Mouse (Mus musculus) fat pad, adult 2 months (tissue): Measurements from ENCODE around the gene Nfia.

Experiments
- DNase-seq: peaks from one replicate; pipeline ENCODE4 v3.0.0-alpha.2; 2011; ENCODE audit warnings: low read depth, low spot score; ENCODE audit errors: extremely low read depth

Nfia gene

DNA sequence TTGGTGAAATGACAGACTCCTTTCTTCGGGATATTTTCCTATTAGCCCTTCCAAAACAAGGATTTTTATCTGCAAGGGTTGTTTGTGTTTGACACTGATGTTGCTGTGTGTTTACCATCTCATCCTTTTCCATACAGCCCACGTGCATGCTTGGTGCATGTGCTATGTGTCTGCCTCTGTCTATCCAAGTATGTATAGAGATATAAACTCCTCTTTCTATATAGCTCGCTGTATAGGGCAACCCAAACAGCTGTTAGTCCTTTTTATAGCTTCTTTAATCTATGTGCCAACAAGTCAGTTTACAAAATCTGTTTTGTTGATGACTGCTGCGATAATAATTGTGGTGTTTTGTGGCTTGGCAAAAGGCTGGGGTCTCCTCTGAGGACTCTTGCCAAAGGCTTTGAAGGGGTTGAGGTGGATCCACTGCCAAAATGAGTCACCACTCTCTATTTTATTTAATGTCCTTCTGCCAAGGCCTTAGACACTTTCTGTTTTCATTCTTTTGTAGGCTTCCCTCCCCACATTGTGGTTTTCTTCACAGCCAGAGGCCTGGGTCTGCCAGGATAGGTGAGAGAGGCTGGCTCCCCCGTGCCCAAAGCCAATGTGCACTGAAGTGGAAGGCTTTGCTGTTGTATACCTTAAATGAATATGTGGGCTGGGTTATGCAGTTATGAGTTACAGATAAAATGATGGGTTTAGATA, 154.2 kb downstream of the Nfia start:
- DNase-seq: no peak

- DNase-seq: no peak
Observed at GRCm38 (mm10) chr4:97927309-97927656, 154.7 kb downstream of the Nfia start.

DNA sequence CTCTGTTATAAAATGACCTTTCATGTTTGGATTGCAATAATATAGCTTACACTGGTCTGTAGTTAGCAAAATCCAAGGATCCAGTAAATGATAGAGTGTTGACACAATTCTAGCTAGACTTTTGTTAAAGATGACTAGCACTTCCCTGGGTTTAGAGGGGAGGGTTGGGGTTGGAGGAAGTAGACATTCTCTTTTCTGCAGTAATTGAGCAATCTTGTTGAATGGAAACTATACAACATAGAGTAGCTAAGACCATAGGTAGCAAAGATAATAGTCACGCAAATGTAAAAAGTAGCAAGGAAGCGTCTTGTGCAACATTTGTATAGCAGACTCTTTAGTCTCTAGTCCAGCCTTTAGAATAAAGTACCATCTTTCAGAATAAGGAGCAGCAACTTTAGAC, 163.8 kb downstream of the Nfia start:
- no peak for DNase-seq

- DNase-seq: no peak
Observed at GRCm38 (mm10) chr4:97936912-97937311, 164.4 kb downstream of the Nfia start.

- no peak for DNase-seq
Observed at GRCm38 (mm10) chr4:97939492-97939891, 167.0 kb downstream of the Nfia start.

GRCm38 (mm10) chr4:97939920-97940520, 167.5 kb downstream of the Nfia start:
- no peak for DNase-seq

DNA sequence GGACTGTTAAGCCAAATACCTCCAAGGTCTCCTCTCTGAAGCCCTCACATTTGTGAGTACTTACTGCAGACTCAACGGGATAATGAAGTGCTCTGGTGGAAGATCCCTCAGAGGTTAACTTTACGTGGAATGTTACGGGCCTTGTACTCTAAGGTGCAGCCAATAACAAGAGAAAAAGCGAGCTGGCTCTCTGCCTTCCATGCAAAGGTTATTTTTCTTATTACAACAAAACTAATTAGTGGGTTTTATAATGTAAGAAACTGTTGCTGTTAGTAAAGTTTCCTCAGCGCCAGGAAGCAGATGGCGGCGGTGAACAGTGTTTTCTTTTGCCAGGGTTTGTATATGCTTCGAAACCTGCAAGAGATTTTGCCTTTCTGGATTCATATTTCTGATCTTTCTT, 169.1 kb downstream of the Nfia start:
- no peak for DNase-seq

GRCm38 (mm10) chr4:97944309-97944708, 171.8 kb downstream of the Nfia start:
- no peak for DNase-seq

DNA sequence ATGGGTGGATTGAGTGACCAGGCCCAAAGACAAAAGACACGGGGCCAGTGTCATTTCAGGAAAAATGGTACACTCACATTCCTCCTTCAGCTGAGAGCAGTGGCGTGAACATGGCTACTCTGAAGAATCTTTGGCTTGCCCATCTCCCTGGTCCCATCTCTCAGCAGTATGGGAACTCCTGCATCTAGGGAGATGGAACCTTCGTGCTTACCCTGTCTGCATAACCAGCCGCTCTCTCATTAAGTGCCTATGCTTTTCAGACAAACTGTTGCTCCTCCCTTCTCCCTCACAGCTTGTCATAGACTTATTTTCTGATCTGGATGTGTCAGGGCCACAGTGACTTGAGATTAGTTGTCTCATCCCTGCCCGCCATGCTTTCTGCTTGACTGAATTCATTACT, 174.9 kb downstream of the Nfia start:
- no peak for DNase-seq

DNA sequence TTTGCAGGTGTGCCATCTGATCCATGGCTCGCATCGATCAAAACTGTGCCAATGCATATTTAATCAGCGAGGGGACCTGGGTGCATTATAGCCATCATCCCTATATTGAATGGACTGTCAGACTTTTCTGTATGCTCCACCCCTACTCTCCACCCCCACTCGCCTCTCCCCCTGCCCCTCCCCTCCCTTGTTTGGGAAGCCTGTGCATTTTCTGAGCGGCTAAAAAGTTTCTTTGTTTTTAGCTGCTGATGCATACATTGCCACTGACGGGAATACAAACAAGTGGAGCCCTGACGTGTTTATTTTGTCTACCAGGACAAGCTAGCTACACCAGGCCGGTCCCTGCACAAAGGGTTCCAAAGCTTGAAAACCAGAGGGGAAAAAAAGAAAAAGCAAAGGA, 175.7 kb downstream of the Nfia start:
- DNase-seq: no peak

GRCm38 (mm10) chr4:97950341-97951071, 178.0 kb downstream of the Nfia start:
- no peak for DNase-seq

- DNase-seq: no peak
Observed at GRCm38 (mm10) chr4:97953886-97954285, 181.4 kb downstream of the Nfia start.

DNA sequence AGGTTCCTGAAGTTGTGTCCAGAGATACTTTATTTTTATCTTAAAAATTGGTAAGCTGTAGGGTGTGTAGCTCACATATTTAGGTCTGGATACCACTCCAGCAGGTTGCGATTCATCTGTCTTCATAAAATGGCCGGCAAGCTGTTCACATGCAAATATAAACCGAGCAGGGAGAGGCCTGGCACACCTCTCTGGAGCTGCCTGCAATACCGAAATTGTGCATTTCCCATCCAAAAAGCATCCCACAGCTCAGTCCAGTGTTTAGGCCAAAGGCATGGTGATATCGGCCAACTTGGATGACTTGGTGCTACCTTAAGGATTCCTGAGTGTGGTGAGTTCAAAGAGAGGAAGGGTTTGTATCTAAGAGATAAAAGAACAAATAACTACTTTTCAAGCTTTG, 185.6 kb downstream of the Nfia start:
- no peak for DNase-seq

DNA sequence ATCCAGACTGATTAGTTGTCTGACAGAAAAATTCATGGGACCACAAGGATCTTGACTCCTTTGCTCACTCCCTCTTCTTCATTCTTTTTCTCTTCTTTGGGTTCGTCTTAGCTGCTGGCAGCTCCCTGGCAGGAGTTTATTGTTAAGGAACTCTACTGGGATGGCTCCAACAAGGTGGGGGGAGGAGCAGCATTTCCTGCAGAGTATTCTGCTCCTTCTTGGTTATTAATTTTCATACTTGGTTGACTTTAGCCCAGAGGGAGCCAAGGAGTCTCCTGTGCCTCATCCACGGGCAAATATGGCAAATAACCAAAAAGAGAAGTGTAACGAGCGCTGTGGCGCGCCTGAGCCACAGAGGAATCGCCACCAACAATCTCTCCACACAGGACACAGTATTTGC, 190.3 kb downstream of the Nfia start:
- DNase-seq: no peak

DNA sequence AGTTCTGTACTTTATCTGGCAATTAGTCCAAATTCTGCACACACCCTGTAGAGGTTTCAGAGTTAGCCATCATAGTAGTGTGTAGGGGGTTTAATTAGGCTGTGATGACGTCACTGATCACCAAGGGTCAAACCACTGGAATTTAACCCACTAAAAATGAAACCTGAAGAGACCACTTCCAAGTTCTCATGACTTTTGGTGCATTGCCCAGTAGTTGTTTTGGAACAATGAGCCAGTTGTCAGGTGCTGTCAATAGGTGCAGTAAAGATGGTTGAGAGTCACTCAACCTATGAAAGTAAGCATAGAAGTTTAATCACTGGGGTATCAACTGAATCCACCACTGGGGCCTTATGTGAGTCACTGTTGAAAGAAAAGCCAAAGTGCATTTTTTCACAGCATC, 191.4 kb downstream of the Nfia start:
- no peak for DNase-seq

DNA sequence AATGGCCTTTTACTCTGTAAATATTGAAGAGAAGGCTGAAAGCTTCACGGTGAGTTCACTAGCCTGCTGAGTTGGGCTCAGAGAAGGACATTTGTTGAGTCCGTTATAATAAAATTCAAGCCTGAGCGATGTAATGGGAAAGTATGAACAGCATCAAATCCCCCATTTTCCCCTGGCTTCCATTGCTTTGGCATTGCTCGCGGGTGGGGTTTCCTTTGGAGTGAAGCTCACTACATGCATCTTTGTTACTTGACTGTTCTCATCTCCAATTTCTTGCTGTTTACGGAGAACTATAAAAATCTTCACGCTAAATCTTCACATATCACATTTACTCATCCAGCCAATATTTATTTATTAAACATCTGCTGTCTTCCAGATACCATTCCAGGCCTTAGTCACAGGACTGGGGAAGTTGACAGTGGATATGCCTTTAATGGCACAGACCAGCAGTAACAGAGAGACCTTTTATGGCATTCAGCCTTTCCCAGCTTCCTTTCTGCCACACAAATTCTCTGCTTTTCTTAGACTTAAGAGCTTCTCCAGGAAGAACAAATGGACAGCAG, 196.3 kb downstream of the Nfia start:
- no peak for DNase-seq

DNA sequence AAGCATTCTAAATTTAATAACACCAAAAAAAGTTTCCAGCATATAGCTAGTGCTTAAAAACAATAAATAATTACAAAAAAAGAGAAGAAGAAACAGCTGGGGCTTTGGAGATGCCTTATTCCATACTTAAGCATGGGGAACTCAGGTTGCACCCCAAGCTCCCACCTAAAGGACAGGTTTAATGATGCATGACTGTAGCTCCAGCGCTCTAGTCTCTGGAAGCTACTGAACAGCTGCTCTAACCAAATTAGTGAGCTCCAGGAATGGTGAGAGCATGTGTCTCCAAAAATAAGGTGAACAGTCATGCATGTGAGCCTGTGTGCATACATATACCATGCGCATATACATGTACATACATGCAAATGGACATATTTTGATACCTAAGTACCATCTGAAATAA, 200.5 kb downstream of the Nfia start:
- no peak for DNase-seq

DNA sequence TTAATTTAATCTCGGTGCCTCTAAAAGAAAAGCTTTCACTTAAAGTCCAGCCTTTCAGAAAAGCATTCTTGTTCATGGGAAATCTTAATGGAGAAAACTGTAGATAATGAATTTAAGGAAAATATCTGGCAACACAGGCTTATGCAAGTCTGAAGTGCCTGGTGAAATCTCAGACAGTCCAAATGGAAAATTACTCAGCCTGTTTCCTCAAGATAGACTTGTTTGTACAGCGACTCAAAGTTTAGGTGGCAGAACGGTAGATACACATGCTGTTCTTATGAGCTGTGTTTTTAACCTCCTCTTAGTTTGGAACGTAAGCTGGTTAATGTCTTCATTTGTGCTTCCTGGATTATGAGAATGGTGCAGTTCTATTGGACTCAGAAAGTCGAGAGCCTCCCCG, 201.5 kb downstream of the Nfia start:
- DNase-seq: no peak

- DNase-seq: no peak
Observed at GRCm38 (mm10) chr4:97976891-97977290, 204.4 kb downstream of the Nfia start.

GRCm38 (mm10) chr4:97984361-97984760, 211.8 kb downstream of the Nfia start:
- DNase-seq: no peak

DNA sequence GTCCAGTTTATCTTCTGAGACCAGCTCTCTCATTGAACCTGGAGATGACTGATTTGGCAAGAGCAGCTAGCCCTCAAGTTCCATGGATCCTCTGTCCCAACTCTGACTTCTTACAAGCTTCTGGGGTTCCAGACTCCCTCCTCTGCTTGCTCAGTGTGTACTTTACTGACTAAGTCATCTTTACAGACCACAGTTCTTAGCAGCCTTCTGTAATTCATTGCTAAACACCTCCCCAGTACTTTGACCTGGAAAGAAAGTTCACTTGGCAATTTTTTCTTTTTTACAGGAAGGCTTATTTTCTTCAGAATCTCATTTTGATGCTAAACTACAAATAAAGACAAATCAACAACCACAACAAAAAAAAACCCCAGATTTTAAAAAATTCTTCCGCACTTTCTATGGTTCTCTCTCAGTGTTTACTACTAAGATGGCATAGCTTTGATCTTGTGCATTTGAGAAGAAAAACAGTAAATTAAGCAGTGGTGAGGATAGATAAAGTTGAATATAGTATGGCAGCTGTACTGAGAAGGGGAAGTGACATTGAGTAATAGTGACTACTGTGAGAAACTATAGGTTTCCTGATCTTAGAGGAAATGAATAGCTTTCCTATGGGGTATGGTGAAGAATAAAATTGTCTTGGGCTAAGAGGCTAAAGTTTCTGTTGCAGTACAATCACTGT, 213.7 kb downstream of the Nfia start:
- no peak for DNase-seq

DNA sequence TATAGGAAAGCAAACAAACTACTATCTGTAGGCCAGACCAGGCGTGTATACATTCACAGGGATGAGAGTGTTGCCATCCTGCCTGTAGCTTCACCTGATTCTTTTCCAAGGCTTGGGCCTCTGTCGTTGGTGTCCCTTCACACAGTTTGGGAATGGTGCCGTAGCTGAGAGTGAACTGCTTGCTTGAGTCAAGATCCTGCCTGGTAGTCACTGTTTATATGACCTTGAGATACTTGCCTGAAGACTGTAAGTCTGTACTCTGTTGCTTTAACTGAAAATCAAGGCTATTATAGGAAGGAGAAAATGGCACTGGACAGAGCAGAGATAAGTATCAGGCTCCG, 214.2 kb downstream of the Nfia start:
- no peak for DNase-seq
